Mouse (Mus musculus): Measurements from ENCODE around the gene Syngr2. TPM values are rescaled to one million over a fixed set of nuclear protein-coding genes. Genes with fewer than 3 reads are reported as not detected.

Syngr2 gene
- polyA plus RNA-seq, 1 experiment from 2014 or later: 32.7 TPM

DNA sequence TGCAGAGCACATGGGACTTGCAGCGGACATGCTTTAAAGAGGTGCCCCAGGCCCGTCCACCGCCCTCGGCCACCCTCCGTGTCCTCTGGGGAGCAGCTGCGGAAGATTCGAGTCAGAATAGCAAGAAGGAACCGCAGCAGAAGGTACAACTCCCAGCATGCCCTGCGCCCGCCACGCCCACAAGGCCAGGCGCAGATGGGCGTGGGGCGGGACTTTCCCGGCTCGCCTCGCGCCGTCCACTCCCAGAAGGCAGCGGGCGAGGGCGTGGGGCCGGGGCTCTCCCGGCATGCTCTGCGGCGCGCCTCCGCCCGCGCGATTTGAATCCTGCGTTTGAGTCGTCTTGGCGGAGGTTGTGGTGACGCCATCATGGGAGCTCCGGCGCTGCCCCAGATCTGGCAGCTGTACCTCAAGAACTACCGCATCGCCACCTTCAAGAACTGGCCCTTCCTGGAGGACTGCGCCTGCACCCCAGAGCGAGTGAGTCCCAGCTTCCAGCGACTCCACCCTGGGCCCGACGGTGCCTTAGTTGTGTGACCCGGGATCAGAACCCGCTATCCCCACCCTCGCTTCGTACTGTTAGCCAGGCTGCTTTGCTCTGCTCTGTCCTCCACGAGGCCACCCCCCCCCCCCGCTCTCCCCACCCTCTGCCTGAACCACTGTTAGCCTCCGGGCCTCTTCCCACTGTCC, 39.7 kb downstream of the Syngr2 start, which contains the start of gene Birc5:
Birc5 (plus strand) TSS at position 267 of the 687 bp plus-strand sequence.
- under 1% methylated on average over 51 of the region's 51 CpGs for WGBS
- no peaks in the 10 kb centered on the region for H3K9me3 ChIP-seq (ENCODE audit: control insufficient read depth, low read length)
- H3K9ac ChIP-seq (ENCODE audit: low read length): peak within 1 kb of the TSS; percentile 82
- ATAC-seq (replicated peaks; ENCODE audit: low FRiP score): peak; percentile 93
- peak; percentile 99 for DNase-seq (ENCODE audit: low spot score)
- no peaks in the 10 kb centered on the region for H3K27me3 ChIP-seq (ENCODE audit: control insufficient read depth, insufficient read depth, low read length)
- peak within 1 kb of the TSS; percentile 76 for H3K4me3 ChIP-seq (ENCODE audit: low read depth, low read length)
- peaks cover 10% of the 10 kb centered on the region; the same call in 1 of the 2 replicates for H3K36me3 ChIP-seq (ENCODE audit: control insufficient read depth, insufficient read depth, low read length)
- H3K27ac ChIP-seq (ENCODE audit: low read depth, low read length): peak within 1 kb of the TSS; percentile 92
- H3K4me2 ChIP-seq (ENCODE audit: low read depth, low read length, severe bottlenecking): peak within 1 kb of the TSS; percentile 59
- peaks cover 5% of the 10 kb centered on the region for H3K4me1 ChIP-seq (replicated peaks; ENCODE audit: control insufficient read depth, insufficient read depth, low read length)

DNA sequence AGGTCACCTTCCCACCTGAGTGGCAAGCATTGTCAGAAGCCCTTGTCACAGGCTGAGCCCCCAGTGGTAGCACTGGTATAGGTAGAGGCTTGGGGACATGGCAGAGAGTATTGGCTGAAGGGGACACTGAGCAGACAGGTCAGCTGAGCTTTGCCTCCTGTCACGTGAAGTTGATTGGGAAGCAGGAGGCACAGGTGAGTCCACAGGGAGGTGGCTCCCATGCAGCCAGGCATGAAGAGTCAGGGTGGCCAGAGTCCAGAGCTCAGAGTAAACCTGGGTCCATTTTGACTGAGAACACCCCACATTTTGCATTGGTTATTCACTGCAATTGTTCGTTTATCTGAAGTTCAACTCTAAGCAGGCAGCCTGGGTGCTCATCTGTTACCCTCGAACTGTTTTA, 43.4 kb downstream of the Syngr2 start:
- Histone ChIP-seq H3K4me1 (replicated peaks; ENCODE audit: control insufficient read depth, insufficient read depth, low read length) (peaks cover 5% of the 10 kb centered on the region), H3K9me3 (ENCODE audit: control insufficient read depth, low read length) (no peaks in the 10 kb centered on the region), H3K4me2 (ENCODE audit: low read depth, low read length, severe bottlenecking) (no peak overlapping the region), H3K36me3 (ENCODE audit: control insufficient read depth, insufficient read depth, low read length) (peaks cover 29% of the 10 kb centered on the region), H3K9ac (ENCODE audit: low read length) (no peak overlapping the region), H3K4me3 (ENCODE audit: low read depth, low read length) (no peak overlapping the region), H3K27me3 (ENCODE audit: control insufficient read depth, insufficient read depth, low read length) (no peaks in the 10 kb centered on the region), H3K27ac (ENCODE audit: low read depth, low read length) (no peak overlapping the region)
- DNase-seq (ENCODE audit: low spot score) (no peak), ATAC-seq (replicated peaks; ENCODE audit: low FRiP score) (no peak)
- WGBS: 88% methylated on average over 3 of the region's 3 CpGs

- Histone ChIP-seq H3K4me2 (ENCODE audit: low read depth, low read length, severe bottlenecking) (no peak overlapping the region), H3K4me1 (replicated peaks; ENCODE audit: control insufficient read depth, insufficient read depth, low read length) (peaks cover 5% of the 10 kb centered on the region), H3K4me3 (ENCODE audit: low read depth, low read length) (no peak overlapping the region), H3K9me3 (ENCODE audit: control insufficient read depth, low read length) (no peaks in the 10 kb centered on the region), H3K27ac (ENCODE audit: low read depth, low read length) (no peak overlapping the region), H3K9ac (ENCODE audit: low read length) (no peak overlapping the region), H3K27me3 (ENCODE audit: control insufficient read depth, insufficient read depth, low read length) (peaks cover under 1% of the 10 kb centered on the region; the same call in 1 of the 2 replicates), H3K36me3 (ENCODE audit: control insufficient read depth, insufficient read depth, low read length) (peaks cover 29% of the 10 kb centered on the region)
- 93% methylated on average over 9 of the region's 9 CpGs for WGBS
- ATAC-seq (replicated peaks; ENCODE audit: low FRiP score): no peak
- DNase-seq (ENCODE audit: low spot score): no peak
Measured at GRCm38 (mm10) chr11:117854241-117854640, 44.8 kb downstream of the Syngr2 start.

DNA sequence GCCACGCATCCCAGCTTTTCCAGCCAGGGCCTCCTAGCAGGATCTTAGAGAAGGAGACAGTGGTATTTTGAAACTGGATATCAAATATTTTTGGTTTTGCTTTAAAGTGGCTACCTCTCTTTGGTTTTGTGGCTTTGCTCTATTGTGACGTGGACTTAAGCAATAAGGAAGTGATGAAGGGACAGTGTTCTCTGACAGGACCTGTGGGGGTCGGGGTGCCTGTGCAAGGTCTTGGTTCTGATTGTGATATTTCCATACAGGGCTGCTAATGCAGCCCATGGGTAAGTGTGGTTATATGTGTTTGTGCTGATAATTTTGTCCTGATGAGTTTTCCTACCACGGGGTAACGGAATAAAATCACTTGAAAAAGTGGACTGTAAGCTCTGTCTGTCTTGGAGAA, 45.9 kb downstream of the Syngr2 start:
- DNase-seq (ENCODE audit: low spot score) (no peak), ATAC-seq (replicated peaks; ENCODE audit: low FRiP score) (no peak)
- H3K4me2 ChIP-seq (ENCODE audit: low read depth, low read length, severe bottlenecking): no peak overlapping the region
- H3K4me3 ChIP-seq (ENCODE audit: low read depth, low read length): no peak overlapping the region
- WGBS: 95% methylated on average over 5 of the region's 5 CpGs
- peaks cover 4% of the 10 kb centered on the region for H3K4me1 ChIP-seq (replicated peaks; ENCODE audit: control insufficient read depth, insufficient read depth, low read length)
- no peaks in the 10 kb centered on the region for H3K9me3 ChIP-seq (ENCODE audit: control insufficient read depth, low read length)
- H3K27me3 ChIP-seq (ENCODE audit: control insufficient read depth, insufficient read depth, low read length): peaks cover 9% of the 10 kb centered on the region
- H3K9ac ChIP-seq (ENCODE audit: low read length): no peak overlapping the region
- no peak overlapping the region for H3K27ac ChIP-seq (ENCODE audit: low read depth, low read length)
- peaks cover 29% of the 10 kb centered on the region for H3K36me3 ChIP-seq (ENCODE audit: control insufficient read depth, insufficient read depth, low read length)

DNA sequence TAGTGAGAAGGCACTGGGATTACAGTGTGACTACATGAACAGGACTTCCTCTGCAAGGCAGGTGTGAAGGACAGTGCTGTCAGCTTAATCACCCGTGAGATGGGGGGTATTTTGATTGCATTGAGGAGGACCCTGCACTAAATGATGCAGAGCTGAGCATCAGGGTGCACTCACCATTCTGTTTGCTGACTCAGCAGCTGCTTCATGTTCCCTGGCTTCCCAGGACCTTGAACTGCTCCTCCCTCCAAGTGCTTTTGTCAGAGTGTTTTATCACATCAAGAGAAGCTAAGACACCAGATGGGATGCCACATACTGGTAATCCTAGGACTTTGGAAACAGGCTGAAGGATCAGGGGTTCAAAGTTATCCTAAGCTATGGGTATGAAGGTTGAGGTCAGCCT, 46.5 kb downstream of the Syngr2 start:
- no peak overlapping the region for H3K27ac ChIP-seq (ENCODE audit: low read depth, low read length)
- H3K36me3 ChIP-seq (ENCODE audit: control insufficient read depth, insufficient read depth, low read length): peaks cover 29% of the 10 kb centered on the region
- ATAC-seq (replicated peaks; ENCODE audit: low FRiP score): no peak

GRCm38 (mm10) chr11:117857462-117857861, 48.0 kb downstream of the Syngr2 start:
- H3K4me3 ChIP-seq (ENCODE audit: low read depth, low read length): no peak overlapping the region
- peaks cover 28% of the 10 kb centered on the region for H3K36me3 ChIP-seq (ENCODE audit: control insufficient read depth, insufficient read depth, low read length)
- WGBS: 97% methylated on average over 10 of the region's 10 CpGs
- peaks cover 21% of the 10 kb centered on the region for H3K27me3 ChIP-seq (ENCODE audit: control insufficient read depth, insufficient read depth, low read length)
- no peak overlapping the region for H3K4me2 ChIP-seq (ENCODE audit: low read depth, low read length, severe bottlenecking)
- ATAC-seq (replicated peaks; ENCODE audit: low FRiP score): no peak
- H3K27ac ChIP-seq (ENCODE audit: low read depth, low read length): no peak overlapping the region
- DNase-seq (ENCODE audit: low spot score): no peak
- no peak overlapping the region for H3K9ac ChIP-seq (ENCODE audit: low read length)
- H3K9me3 ChIP-seq (ENCODE audit: control insufficient read depth, low read length): no peaks in the 10 kb centered on the region
- 0 out of 2 replicates have a peak, but pooled peaks cover 1% of the 10 kb centered on the region for H3K4me1 ChIP-seq (replicated peaks; ENCODE audit: control insufficient read depth, insufficient read depth, low read length)

More for the DNA sequence above, 46.5 kb downstream of the Syngr2 start:
- 74% methylated on average over 1 of the region's 1 CpGs for WGBS
- no peak for DNase-seq (ENCODE audit: low spot score)
- Histone ChIP-seq H3K4me3 (ENCODE audit: low read depth, low read length) (no peak overlapping the region), H3K27me3 (ENCODE audit: control insufficient read depth, insufficient read depth, low read length) (peaks cover 14% of the 10 kb centered on the region), H3K4me1 (replicated peaks; ENCODE audit: control insufficient read depth, insufficient read depth, low read length) (0 out of 2 replicates have a peak, but pooled peaks cover 1% of the 10 kb centered on the region), H3K9ac (ENCODE audit: low read length) (no peak overlapping the region), H3K4me2 (ENCODE audit: low read depth, low read length, severe bottlenecking) (no peak overlapping the region), H3K9me3 (ENCODE audit: control insufficient read depth, low read length) (no peaks in the 10 kb centered on the region)

DNA sequence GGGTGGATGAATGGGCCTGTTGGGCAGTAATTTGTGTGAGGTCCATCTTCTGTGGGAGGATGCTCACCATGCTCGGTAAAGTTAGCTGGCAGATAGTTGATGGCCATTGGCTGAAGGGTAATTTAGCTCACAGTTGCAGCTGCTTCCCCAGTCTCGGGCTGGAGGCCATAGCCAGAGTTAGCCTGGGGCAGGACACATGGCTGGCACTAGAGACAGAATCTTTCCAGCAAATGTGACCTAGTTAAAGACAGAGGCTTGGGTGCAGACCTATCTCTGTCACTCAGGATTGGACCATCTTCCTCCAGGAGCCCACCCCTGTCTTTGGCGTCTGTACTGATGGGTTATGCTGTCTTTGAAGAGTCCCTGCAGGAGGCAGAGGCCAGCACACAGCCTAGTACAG, 48.9 kb downstream of the Syngr2 start:
- H3K9ac ChIP-seq (ENCODE audit: low read length): no peak overlapping the region
- H3K4me1 ChIP-seq (replicated peaks; ENCODE audit: control insufficient read depth, insufficient read depth, low read length): peaks cover 5% of the 10 kb centered on the region; the same call in 1 of the 2 replicates
- no peak overlapping the region for H3K27ac ChIP-seq (ENCODE audit: low read depth, low read length)
- H3K4me3 ChIP-seq (ENCODE audit: low read depth, low read length): no peak overlapping the region
- ATAC-seq (replicated peaks; ENCODE audit: low FRiP score) (no peak), DNase-seq (ENCODE audit: low spot score) (no peak)
- 59% methylated on average over 3 of the region's 3 CpGs for WGBS
- H3K9me3 ChIP-seq (ENCODE audit: control insufficient read depth, low read length): no peaks in the 10 kb centered on the region
- peaks cover 19% of the 10 kb centered on the region for H3K36me3 ChIP-seq (ENCODE audit: control insufficient read depth, insufficient read depth, low read length)
- H3K4me2 ChIP-seq (ENCODE audit: low read depth, low read length, severe bottlenecking): no peak overlapping the region
- peaks cover 22% of the 10 kb centered on the region for H3K27me3 ChIP-seq (ENCODE audit: control insufficient read depth, insufficient read depth, low read length)

GRCm38 (mm10) chr11:117860601-117861000, 51.1 kb downstream of the Syngr2 start, which contains the start of gene Tmem235:
TSS of gene Tmem235 (plus strand) at chr11:117860752.
- no peaks in the 10 kb centered on the region for H3K9me3 ChIP-seq (ENCODE audit: control insufficient read depth, low read length)
- no peak for DNase-seq (ENCODE audit: low spot score)
- H3K9ac ChIP-seq (ENCODE audit: low read length): 0 out of 2 replicates have a peak within 1 kb of the TSS, but pooled peaks have one; percentile 8
- no peak within 1 kb of the TSS for H3K4me3 ChIP-seq (ENCODE audit: low read depth, low read length)
- 0 out of 2 replicates have a peak within 1 kb of the TSS, but pooled peaks have one; percentile 8 for H3K4me2 ChIP-seq (ENCODE audit: low read depth, low read length, severe bottlenecking)
- H3K36me3 ChIP-seq (ENCODE audit: control insufficient read depth, insufficient read depth, low read length): peaks cover 19% of the 10 kb centered on the region
- 3% methylated on average over 23 of the region's 23 CpGs for WGBS
- peaks cover 11% of the 10 kb centered on the region; the same call in 1 of the 2 replicates for H3K4me1 ChIP-seq (replicated peaks; ENCODE audit: control insufficient read depth, insufficient read depth, low read length)
- no peak within 1 kb of the TSS for H3K27ac ChIP-seq (ENCODE audit: low read depth, low read length)
- H3K27me3 ChIP-seq (ENCODE audit: control insufficient read depth, insufficient read depth, low read length): peaks cover 24% of the 10 kb centered on the region
- ATAC-seq (replicated peaks; ENCODE audit: low FRiP score): no peak

All from forebrain, embryonic 11.5 days (tissue).